Mouse (Mus musculus): Measurements from ENCODE around the gene Aagab.

The Aagab gene

DNA sequence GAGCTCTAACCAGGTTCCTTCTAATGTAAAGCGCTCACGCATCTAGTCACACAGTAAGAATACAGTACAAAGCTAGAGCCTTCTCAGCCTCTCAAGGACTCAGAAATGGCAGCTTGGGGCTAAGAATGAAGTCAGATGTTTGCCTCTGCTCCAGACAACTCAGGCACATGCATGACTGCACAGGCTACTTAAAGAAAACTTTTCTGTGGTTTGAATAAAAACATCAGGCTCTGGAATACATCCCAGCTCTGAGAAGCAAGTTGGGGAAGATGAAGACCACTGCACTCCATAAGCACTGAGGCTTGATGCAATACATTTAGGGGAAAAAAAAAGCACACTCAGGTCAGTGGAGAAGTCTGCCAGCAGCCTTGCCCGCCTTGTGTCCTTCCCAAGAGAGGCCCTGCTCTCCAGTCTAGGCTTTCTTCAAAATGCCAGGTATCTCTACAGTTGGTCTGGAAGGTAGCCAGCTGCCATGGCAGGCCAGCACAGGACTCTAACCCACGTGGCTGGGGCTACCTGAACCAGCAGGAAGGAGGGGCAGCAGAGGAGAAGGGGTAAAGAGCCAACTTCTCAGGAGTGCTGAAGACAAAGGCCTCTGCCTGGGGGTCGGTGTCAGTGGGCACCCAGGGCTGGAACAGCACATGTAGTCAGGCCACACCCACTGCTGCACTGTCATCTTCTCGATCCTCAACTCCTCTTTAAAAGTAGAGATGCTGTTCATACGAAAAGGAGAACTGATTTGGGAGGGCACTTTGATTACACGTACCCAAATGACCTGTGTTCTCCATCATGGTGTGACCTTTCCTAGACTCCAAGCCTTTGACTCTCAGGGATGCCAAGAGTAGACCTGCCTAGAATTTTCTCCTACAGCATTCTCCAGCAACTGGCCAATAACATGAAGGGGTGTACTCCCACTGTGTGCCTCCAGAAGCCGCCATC, 45.4 kb downstream of the Aagab start:
- no peak for DNase-seq (ENCODE audit: low read depth in 1 of 2, low spot score in 2 of 2)

DNA sequence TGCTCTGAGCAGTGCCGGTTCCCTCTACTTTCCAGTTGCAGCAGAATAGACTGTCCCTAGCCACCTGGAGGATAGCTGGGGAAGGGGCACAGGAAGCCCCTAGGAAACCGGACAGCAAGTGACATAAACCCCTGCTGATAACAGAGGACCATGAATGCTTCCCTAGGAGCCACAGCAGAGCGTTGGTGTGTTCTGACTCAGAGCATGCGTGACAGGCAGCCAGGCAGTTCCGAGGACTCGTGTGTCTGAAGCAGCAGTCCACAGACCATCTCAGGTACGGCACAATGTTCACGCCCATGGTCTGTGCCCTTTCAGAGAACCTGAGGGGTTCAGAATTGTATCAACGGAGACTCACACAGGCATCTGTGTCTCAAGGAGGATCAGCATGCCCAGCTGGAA, 46.1 kb downstream of the Aagab start:
- no peak for DNase-seq (ENCODE audit: low read depth in 1 of 2, low spot score in 2 of 2)

GRCm38 (mm10) chr9:63649841-63650545, 47.5 kb downstream of the Aagab start:
- no peak for DNase-seq (ENCODE audit: low read depth in 1 of 2, low spot score in 2 of 2)

GRCm38 (mm10) chr9:63650905-63651304, 48.4 kb downstream of the Aagab start:
- no peak for DNase-seq (ENCODE audit: low read depth in 1 of 2, low spot score in 2 of 2)

DNA sequence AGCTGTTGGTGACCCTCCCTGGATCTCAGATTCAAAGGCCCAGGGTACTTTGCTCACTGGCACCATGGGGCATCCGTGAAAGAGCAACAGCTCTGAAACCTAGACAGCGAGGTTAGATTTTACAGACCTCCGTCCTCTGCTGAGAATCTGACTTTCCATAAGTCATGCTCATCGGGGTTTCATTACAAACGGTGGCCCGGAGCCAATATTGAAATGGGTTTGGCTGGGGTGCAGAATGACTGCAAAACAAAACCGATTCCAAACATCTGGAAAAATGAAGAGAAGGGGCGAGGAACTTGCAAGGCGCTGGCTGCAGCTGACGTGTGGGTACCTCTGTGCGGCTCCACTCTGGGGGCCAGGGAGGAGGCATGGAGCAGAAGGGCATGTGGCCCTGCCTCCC, 49.1 kb downstream of the Aagab start:
- no peak for DNase-seq (ENCODE audit: low read depth in 1 of 2, low spot score in 2 of 2)

DNA sequence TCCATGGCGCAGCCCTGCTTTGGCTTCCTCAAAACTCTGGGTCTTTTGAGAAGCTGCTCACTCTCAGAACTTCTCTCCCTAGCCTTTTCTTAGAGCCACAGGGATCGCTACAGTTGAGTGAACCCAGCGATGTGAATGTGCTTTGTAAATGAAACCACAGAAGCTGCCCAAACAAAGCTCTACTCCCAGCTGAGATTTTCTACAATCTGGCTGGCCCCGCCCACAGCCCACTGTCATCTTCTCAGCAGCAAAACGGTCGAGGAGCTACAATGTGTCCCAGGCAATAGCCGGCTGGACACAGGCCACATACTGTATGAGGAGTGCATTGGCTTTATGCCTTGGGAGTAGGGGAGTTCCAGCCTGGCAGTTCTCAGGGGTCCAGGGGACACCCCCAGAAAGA, 51.2 kb downstream of the Aagab start:
- no peak for DNase-seq (ENCODE audit: low read depth in 1 of 2, low spot score in 2 of 2)

- no peak for DNase-seq (ENCODE audit: low read depth in 1 of 2, low spot score in 2 of 2)
These were observed 52.1 kb downstream of the Aagab start for GRCm38 (mm10) chr9:63654575-63654974.

GRCm38 (mm10) chr9:63655092-63655491, 52.6 kb downstream of the Aagab start:
- no peak for DNase-seq (ENCODE audit: low read depth in 1 of 2, low spot score in 2 of 2)

DNA sequence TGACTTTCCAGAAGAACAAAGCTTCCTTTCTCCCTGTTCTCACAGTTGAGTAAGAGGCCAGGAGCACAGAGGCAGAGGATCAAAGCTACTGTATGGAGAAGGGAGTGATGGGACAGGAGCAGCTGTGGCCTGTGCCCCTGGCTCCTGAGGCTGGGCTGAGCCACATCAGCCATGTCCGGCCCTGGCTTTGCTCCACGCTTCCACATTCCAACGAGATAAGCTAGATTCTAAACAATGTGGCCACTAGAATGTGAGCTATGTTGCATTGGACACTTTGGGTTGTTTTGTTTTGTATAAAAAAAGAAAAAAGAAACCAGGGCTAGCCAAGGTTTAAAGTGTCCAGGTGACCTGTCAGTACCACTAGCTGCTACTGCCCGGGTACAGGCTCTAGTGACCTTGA, 54.7 kb downstream of the Aagab start:
- no peak for DNase-seq (ENCODE audit: low read depth in 1 of 2, low spot score in 2 of 2)

- no peak for DNase-seq (ENCODE audit: low read depth in 1 of 2, low spot score in 2 of 2)
These were observed 56.0 kb downstream of the Aagab start for GRCm38 (mm10) chr9:63658436-63658835.

DNA sequence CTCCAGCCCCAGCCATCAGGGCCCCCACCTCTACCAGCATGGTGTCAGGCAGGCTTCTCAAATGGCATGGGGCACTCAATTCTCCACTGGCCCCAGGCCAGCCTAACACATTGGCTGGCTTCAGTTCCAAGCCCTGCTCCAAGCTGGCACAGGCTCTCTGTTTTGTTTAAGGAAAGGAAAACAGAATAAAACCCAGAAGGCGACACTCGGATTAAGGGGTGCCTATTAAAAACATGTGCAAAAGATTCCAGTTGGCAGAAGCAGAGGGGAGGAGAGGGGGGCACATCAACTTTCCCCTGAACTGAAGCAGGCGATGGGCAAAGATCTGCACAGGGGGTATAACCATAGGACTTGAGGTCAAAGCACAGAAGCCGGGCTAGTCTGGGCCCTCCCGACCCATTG, 56.5 kb downstream of the Aagab start:
- DNase-seq (ENCODE audit: low read depth in 1 of 2, low spot score in 2 of 2), result no peak

- DNase-seq (ENCODE audit: low read depth in 1 of 2, low spot score in 2 of 2), result no peak
These were observed 57.6 kb downstream of the Aagab start for GRCm38 (mm10) chr9:63660061-63660460.

DNA sequence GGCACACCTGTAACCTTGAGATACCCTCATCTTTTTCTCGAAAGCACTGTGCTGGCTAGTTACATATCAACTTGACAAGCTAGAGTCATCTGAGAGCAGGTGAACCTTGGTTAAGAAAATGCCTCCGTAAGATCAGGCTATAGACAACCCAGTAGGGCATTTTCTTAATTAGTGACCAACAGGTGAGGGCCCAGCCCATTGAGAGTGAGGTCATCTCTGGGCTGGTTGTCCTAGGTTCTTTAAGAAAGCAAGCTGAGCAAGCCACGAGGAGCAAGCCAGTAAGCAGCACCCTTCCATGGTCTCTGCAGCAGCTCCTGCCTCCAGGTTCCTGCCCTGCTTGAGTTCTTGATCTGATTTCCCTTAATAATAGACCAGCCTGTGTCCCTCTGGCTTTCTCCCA, 58.2 kb downstream of the Aagab start:
- DNase-seq (ENCODE audit: low read depth in 1 of 2, low spot score in 2 of 2), result no peak

DNA sequence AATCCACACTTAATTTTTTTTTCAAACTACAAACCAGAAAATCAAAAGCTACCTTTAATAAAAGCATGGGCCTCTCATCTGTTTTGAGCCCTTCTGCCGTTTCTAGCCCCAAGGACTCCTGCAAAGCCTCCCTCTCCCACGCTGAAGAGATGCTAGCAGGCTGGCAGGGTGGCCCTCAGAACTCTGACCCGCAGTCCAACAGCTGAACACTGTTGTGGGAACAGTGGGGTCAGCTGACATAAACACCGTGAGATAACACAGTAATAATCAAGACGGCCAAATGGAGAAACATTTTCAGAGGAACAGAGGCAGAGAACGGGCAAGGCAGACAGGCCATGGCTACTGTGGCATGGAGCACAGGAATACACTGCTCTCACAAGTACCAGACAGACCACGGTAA, 60.3 kb downstream of the Aagab start:
- no peak for DNase-seq (ENCODE audit: low read depth in 1 of 2, low spot score in 2 of 2)

- DNase-seq (ENCODE audit: low read depth in 1 of 2, low spot score in 2 of 2), result no peak
These were observed 60.8 kb downstream of the Aagab start for GRCm38 (mm10) chr9:63663222-63663621.

DNA sequence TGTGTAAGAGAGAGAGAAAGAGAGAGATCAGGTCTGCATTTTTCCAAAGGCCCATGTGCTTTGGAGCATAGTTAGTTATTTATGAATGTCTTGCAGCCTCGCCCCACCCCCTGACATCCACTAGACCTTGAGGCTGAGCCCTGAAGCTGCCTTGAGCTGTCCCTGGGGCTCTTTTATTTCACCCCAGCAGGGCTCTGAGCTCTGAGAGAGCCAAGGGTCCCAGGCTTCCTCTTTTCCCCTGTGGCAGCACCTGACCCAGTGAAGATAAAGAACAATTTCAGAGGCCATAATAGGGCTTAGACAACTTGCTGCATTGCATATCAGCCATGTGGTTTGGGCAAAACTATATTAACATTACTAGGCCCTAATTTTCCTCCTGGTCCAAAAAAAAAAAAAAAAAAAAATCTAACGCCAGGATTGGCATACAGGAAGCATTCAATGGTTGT, 61.9 kb downstream of the Aagab start:
- no peak for DNase-seq (ENCODE audit: low read depth in 1 of 2, low spot score in 2 of 2)

- DNase-seq (ENCODE audit: low read depth in 1 of 2, low spot score in 2 of 2), result no peak
These were observed 62.6 kb downstream of the Aagab start for GRCm38 (mm10) chr9:63664792-63665646.

GRCm38 (mm10) chr9:63666612-63667372, 64.3 kb downstream of the Aagab start:
- DNase-seq (ENCODE audit: low read depth in 1 of 2, low spot score in 2 of 2), result no peak

DNA sequence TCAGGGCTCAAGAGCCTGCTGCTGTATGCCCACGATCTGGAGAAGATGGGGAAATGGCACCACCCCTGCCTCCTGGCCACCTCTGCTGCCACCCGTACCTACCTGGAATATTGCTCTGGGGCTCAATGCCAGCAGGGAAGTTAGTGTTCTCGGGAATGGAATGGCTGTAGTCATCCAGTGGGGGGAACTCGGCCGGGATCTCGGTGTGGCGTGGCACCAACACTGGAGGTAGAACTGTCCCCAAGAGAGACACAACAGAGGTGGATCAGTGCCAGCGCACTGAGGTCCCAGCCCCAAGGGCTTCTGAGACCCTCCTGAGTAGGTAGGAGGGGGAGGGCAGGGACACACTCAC, 64.9 kb downstream of the Aagab start:
- no peak for DNase-seq (ENCODE audit: low read depth in 1 of 2, low spot score in 2 of 2)

- DNase-seq (ENCODE audit: low read depth in 1 of 2, low spot score in 2 of 2), result no peak
These were observed 66.2 kb downstream of the Aagab start for GRCm38 (mm10) chr9:63668621-63669020.

DNA sequence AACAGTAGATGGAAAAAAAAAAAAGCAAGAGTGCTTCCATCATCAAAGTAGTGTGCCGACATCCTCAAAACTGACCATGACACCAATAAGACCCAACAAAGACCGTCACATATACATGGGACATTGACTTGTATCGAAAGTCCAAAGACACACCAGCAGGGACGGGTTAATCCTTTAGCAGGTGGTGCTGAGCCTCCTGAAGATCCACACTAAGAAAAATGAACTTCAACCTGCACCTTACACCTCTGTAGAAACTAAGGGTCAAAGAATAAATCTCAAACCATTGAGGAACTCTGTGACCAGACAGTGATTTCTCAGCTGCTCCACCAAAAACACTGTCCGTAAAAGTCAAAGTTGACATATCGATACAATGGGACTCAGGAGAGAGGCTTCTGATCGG, 67.4 kb downstream of the Aagab start:
- no peak for DNase-seq (ENCODE audit: low read depth in 1 of 2, low spot score in 2 of 2)

All from monocyte, adult 2 months (primary cell).